Mouse (Mus musculus): ENCODE data around the gene Slc6a1.

The Slc6a1 gene

DNA sequence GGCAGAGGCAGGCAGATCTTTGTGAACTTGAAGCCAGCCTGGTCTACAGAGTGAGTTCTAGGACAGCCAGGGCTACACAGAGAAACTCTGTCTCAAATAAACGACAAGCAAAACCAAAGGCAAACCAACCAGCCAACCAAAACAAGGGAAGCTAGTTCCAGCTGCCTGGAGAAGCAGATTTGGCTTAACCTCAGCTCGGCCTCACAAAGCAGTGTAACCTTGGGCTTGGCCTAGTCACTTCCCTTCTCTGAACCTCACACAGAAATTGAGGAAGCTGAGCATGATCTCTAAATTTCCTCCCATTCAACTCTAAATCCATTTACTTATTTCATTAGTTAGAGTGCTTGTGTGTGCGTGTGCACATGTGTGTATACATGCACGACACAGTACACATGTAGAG, 79.9 kb downstream of the Slc6a1 start:
- DNase-seq: no peak

DNA sequence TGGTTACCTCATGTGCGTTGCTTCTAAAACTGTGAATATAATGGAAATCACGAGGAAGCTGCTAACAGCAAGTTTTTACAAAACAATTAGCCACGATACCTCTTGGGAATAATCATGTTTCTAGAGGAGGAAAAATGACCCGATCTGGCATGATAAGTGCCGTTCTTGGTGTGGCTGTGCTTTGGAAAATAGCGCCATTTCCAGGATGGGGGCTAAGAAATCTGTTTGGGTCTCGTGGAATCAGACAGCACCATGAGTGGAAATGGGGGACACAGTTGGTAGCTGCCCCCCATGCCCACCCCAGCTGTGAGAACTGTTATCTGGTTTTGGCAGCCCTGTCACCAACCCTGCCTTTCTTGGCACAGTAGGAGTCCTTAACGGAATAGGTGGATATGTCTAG, 81.3 kb downstream of the Slc6a1 start:
- no peak for DNase-seq

DNA sequence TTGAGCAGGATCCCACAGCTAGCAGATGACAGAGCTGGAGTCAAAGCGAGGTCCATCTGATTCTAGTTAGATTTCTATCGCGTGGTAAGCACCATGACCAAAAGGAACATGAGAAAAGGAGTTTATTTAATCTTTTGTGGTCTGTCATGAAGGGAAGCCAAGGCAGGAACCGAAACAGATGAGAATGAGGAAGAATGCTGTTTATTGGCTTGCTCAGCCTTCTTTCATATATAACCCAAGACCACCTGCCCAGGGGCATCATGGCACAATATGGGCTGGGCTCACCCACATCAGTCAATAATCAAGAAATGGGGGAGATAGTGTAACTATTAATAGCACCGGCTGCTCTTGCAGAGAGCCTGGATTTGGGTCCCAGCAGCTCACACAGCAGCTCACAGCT, 82.3 kb downstream of the Slc6a1 start:
- DNase-seq: no peak

DNA sequence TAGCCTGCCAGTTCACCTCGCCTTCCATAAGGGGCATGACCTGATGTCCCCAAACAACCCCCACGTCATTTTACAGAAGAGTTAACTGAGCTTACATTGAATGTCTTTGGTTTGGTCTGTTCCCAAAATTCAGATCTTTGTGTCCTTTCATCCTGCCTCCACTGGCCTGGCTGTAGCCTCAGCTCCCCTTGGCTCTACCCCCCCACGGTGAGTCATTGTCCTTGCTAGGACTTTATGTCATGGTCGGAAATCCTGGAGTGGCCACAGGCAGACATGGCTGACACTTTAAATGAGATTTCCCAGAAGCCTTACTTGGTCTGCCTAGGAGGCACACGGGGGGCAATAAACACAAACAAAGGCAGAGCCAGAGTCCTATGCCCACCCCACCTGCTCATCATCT, 83.8 kb downstream of the Slc6a1 start:
- no peak for DNase-seq
